7 mouse cellular contexts compared by ENCODE assay signal in genomic region chr1:37539968-37540809, GRCm38 (mm10). TPM values are rescaled to one million over a fixed set of nuclear protein-coding genes. Genes with fewer than 3 reads are reported as not detected.
DNase-seq lines count a peak whose midpoint lies in the region; ATAC-seq and TF ChIP-seq lines count a peak whose summit lies in the region.

No protein-coding gene starts in this region.

- peak overlapping the region; percentile 71 for H3K9ac ChIP-seq in MEL (ENCODE audit: control insufficient read depth, low read depth, low read length, poor library complexity, severe bottlenecking)
- H3K9ac ChIP-seq in hindbrain, postnatal 0 days (replicated peaks; ENCODE audit: low read length) = peak overlapping the region; percentile 77
- peak overlapping the region; percentile 76 for H3K9ac ChIP-seq in midbrain, embryonic 14.5 days (replicated peaks; ENCODE audit: low read length)

- TF ChIP-seq POLR2A in MEL (IDR thresholded peaks at IDR 0.05; ENCODE audit: control insufficient read depth in 1 of 2, insufficient read depth in 1 of 2, low read depth in 1 of 2, low read length in 2 of 2, poor library complexity in 1 of 2) = no peak; a peak in 1 of 4 replicates
- TF ChIP-seq POLR2A in cortical plate, adult 2 months (IDR thresholded peaks at IDR 0.05; ENCODE audit: extremely low read depth, insufficient read depth, low read length) = no peak

- peaks cover 0 to 3% of the 10 kb centered on the region in 2 experiments; a peak in 1 of 4 replicates for H3K4me1 ChIP-seq in MEL (ENCODE audit: control insufficient read depth in 1 of 2, insufficient read depth in 2 of 2, low read length in 2 of 2)
- H3K4me1 ChIP-seq in cortical plate, adult 2 months (ENCODE audit: control insufficient read depth, insufficient read depth, low read length) = peaks cover 1% of the 10 kb centered on the region; the same call in 1 of the 2 replicates
- no peaks in the 10 kb centered on the region for H3K4me1 ChIP-seq in hindbrain, postnatal 0 days (ENCODE audit: insufficient read depth, low read length)
- 0 out of 2 replicates have a peak, but pooled peaks cover 8% of the 10 kb centered on the region for H3K4me1 ChIP-seq in midbrain, embryonic 14.5 days (ENCODE audit: control insufficient read depth, insufficient read depth, low read length)

- no peaks in the 10 kb centered on the region for H3K79me2 ChIP-seq in MEL (ENCODE audit: control insufficient read depth, insufficient read depth, low read length, poor library complexity)

- H3K27ac ChIP-seq in MEL (ENCODE audit: control insufficient read depth, low read depth, low read length) = no peak overlapping the region
- no peak overlapping the region for H3K27ac ChIP-seq in cortical plate, adult 2 months (ENCODE audit: insufficient read depth, low read length)
- peak overlapping the region; percentile 85 for H3K27ac ChIP-seq in hindbrain, postnatal 0 days
- peak overlapping the region; percentile 92 for H3K27ac ChIP-seq in midbrain, embryonic 14.5 days (replicated peaks; ENCODE audit: low read depth, low read length)

- no peak for TF ChIP-seq EP300 in MEL (IDR thresholded peaks at IDR 0.05; ENCODE audit: low read depth in 1 of 2, low read length in 2 of 2)

- H3K36me3 ChIP-seq in MEL (ENCODE audit: control insufficient read depth in 1 of 2, insufficient read depth in 2 of 2, low read length in 2 of 2) = no peaks in the 10 kb centered on the region; a peak in 1 of 4 replicates
- no peaks in the 10 kb centered on the region for H3K36me3 ChIP-seq in hindbrain, postnatal 0 days (ENCODE audit: insufficient read depth, low read length)
- peaks cover 6% of the 10 kb centered on the region; the same call in 1 of the 2 replicates for H3K36me3 ChIP-seq in midbrain, embryonic 14.5 days (ENCODE audit: control insufficient read depth, insufficient read depth, low read length)

- peak; percentile 71; the same call in 1 of the 2 replicates for ATAC-seq in hindbrain, postnatal 0 days
- ATAC-seq in midbrain, embryonic 14.5 days (ENCODE audit: low FRiP score, low TSS enrichment) = peak; percentile 85

- peak overlapping the region; percentile 61 to 80 for H3K4me3 ChIP-seq in MEL (ENCODE audit: control insufficient read depth in 1 of 2, insufficient read depth in 1 of 2, low read depth in 2 of 2, low read length in 2 of 2)
- H3K4me3 ChIP-seq in cortical plate, adult 2 months (ENCODE audit: insufficient read depth, low read length) = peak overlapping the region; percentile 74
- peak overlapping the region; percentile 84 for H3K4me3 ChIP-seq in hindbrain, postnatal 0 days (ENCODE audit: low read length)
- H3K4me3 ChIP-seq in midbrain, embryonic 14.5 days (replicated peaks; ENCODE audit: low read depth, low read length) = peak overlapping the region; percentile 75

- peak; percentile 7 to 14 for DNase-seq in left cerebral cortex, adult 18-20 months (ENCODE audit: low spot score in 2 of 2)
- DNase-seq in left cerebral cortex, adult 11 months (ENCODE audit: low spot score) = no peak
- DNase-seq in MEL (ENCODE audit: low read depth, low spot score) (peak; percentile 13), adipocyte (ENCODE audit: low spot score) (no peak)
- DNase-seq in hindbrain, postnatal 0 days (ENCODE audit: low spot score) = no peak
- DNase-seq in midbrain, embryonic 14.5 days = peak; percentile 53

- no peaks in the 10 kb centered on the region for H3K9me3 ChIP-seq in MEL (replicated peaks; ENCODE audit: insufficient read depth, low read length)
- H3K9me3 ChIP-seq in hindbrain, postnatal 0 days (ENCODE audit: low read length) = no peaks in the 10 kb centered on the region
- no peaks in the 10 kb centered on the region for H3K9me3 ChIP-seq in midbrain, embryonic 14.5 days (ENCODE audit: control insufficient read depth, low read length)

- WGBS in hindbrain, postnatal 0 days = 5% methylated on average over 43 of the region's 47 CpGs
- 3% methylated on average over 47 of the region's 47 CpGs for WGBS in midbrain, embryonic 14.5 days

- H3K4me2 ChIP-seq in hindbrain, postnatal 0 days (ENCODE audit: low read depth, low read length) = peak overlapping the region; percentile 89
- peak overlapping the region; percentile 80 for H3K4me2 ChIP-seq in midbrain, embryonic 14.5 days (ENCODE audit: low read length)

- TF ChIP-seq CTCF in MEL (IDR thresholded peaks at IDR 0.05 in 2 of 3, conservative IDR thresholded peaks at IDR 0.05 in 1 of 3; ENCODE audit: control insufficient read depth in 1 of 3, insufficient read depth in 1 of 3, low read depth in 2 of 3, low read length in 3 of 3, poor library complexity in 1 of 3, severe bottlenecking in 1 of 3) = no peak
- no peak for TF ChIP-seq CTCF in cortical plate, adult 2 months (IDR thresholded peaks at IDR 0.05; ENCODE audit: extremely low read depth, insufficient read depth, low read length)
- no peak for TF ChIP-seq CTCF in hindbrain, postnatal 0 days (IDR thresholded peaks at IDR 0.05; ENCODE audit: low read depth)

- peaks cover 2 to 22% of the 10 kb centered on the region in 2 experiments for H3K27me3 ChIP-seq in MEL (ENCODE audit: control insufficient read depth in 1 of 2, insufficient read depth in 2 of 2, low read length in 2 of 2)
- no peaks in the 10 kb centered on the region for H3K27me3 ChIP-seq in hindbrain, postnatal 0 days (ENCODE audit: insufficient read depth, low read length)
- 0 out of 2 replicates have a peak, but pooled peaks cover 4% of the 10 kb centered on the region for H3K27me3 ChIP-seq in midbrain, embryonic 14.5 days (ENCODE audit: control insufficient read depth, insufficient read depth, low read length)

- no peak for TF ChIP-seq RAD21 in MEL (IDR thresholded peaks at IDR 0.05; ENCODE audit: low read depth, low read length)

TF ChIP-seq in MEL, 35 proteins besides CTCF, POLR2A, EP300 and RAD21:
- no peak for TF ChIP-seq ZNF384 (IDR thresholded peaks at IDR 0.05; ENCODE audit: low read depth, low read length)
- TF ChIP-seq GATA1 (IDR thresholded peaks at IDR 0.05; ENCODE audit: low read depth, low read length) = no peak
- TF ChIP-seq ZKSCAN1 (IDR thresholded peaks at IDR 0.05; ENCODE audit: low read depth, low read length) = no peak
- TF ChIP-seq CHD2 (IDR thresholded peaks at IDR 0.05; ENCODE audit: low read length) = no peak
- no peak for TF ChIP-seq ELF1 (IDR thresholded peaks at IDR 0.05; ENCODE audit: low read depth, low read length)
- no peak for TF ChIP-seq MAZ (IDR thresholded peaks at IDR 0.05; ENCODE audit: low read depth, low read length)
- no peak for TF ChIP-seq USF1 (IDR thresholded peaks at IDR 0.05; ENCODE audit: low read depth, low read length)
- no peak for TF ChIP-seq TAL1 (IDR thresholded peaks at IDR 0.05; ENCODE audit: low read length)
- TF ChIP-seq ZC3H11A (IDR thresholded peaks at IDR 0.05; ENCODE audit: low read depth, low read length) = no peak
- TF ChIP-seq TBP (IDR thresholded peaks at IDR 0.05; ENCODE audit: low read depth, low read length) = no peak

RNA-seq across cellular contexts. Expression of gene Mgat4a, which starts 0.6 kb away (rescaled TPM):
- total RNA-seq in left cerebral cortex, adult 18-20 months (2021) = 10 to 100 TPM; 31.7 to 35.0 TPM
- total RNA-seq in MEL (2012; rRNA removed) = 1.9 and 2.7 TPM in 2 replicates
- 1 to 10 TPM in 1 of 2 experiments, not detected in 1; 2.8 TPM for polyA plus RNA-seq in MEL (2012; ENCODE audit: insufficient read depth in 1 of 2, insufficient read length in 2 of 2, low read depth in 1 of 2, low replicate concordance in 2 of 2, missing spikeins in 1 of 2)
- polyA plus RNA-seq in cortical plate, adult 2 months (2012; rRNA removed) = 16.6 and 17.0 TPM in 2 replicates
- 16.4 and 20.0 TPM in 2 replicates for total RNA-seq in hindbrain, postnatal 0 days (2014; rRNA removed)
- 7.8 and 10.5 TPM in 2 replicates for polyA plus RNA-seq in hindbrain, postnatal 0 days (2015; fragmentation: Nextera tagmentation; extraction: Ambion mirVana)
- polyA plus RNA-seq in midbrain, embryonic 14.5 days (2014; fragmentation: Nextera tagmentation; extraction: Ambion mirVana) = 11.6 and 12.9 TPM in 2 replicates

Comparison
In these comparisons a context has a peak if more than half of its experiments do, and no peak if none do; other contexts are left out.
1. DNase-seq: peak in left cerebral cortex, adult 18-20 months (2 of 2), MEL (single experiment) and midbrain, embryonic 14.5 days (single experiment); none in left cerebral cortex, adult 11 months (single experiment), hindbrain, postnatal 0 days (single experiment) and adipocyte (single experiment).
2. H3K27ac ChIP-seq: peak in hindbrain, postnatal 0 days (single experiment) and midbrain, embryonic 14.5 days (single experiment); none in MEL (single experiment) and cortical plate, adult 2 months (single experiment).
3. Peak in every context shown above with its lines, with median percentiles within 50 percentile points of each other: H3K4me3 ChIP-seq and H3K9ac ChIP-seq.